Mouse (Mus musculus) CH12.LX (cell line): ENCODE data around the gene Chchd5. TPM values are rescaled to one million over a fixed set of nuclear protein-coding genes. Genes with fewer than 3 reads are reported as not detected.

ENCODE experiments used
- DNase-seq: peaks from one replicate; pipeline ENCODE4 v3.0.0-alpha.2; 2013; ENCODE audit errors: extremely low read depth
- H3K27ac ChIP-seq: 2 replicates; pipeline ENCODE4 v1.5.1; 2012; ENCODE audit warnings: low read depth, mild to moderate bottlenecking, control low read depth, moderate library complexity; ENCODE audit not compliant: insufficient read depth
- H3K27me3 ChIP-seq: replicated peaks from 2 replicates; pipeline ENCODE3; 2012; ENCODE audit warnings: inconsistent platforms
- H3K36me3 ChIP-seq, 2 experiments: replicated peaks in 1 of 2; 2 replicates each; pipeline versions ENCODE3 to v1.6.1; 2012; ENCODE audit warnings: inconsistent platforms in 1 of 2, low read length in 1 of 2, mild to moderate bottlenecking in 1 of 2, mixed read lengths in 1 of 2, moderate library complexity in 1 of 2; ENCODE audit not compliant: control insufficient read depth in 1 of 2, insufficient read depth in 1 of 2
- H3K4me1 ChIP-seq, 2 experiments: 2 replicates each; pipeline ENCODE4 v1.6.1; 2012; ENCODE audit warnings: inconsistent platforms in 1 of 2, moderate library complexity in 1 of 2; ENCODE audit not compliant: insufficient read depth in 2 of 2, control insufficient read depth in 1 of 2
- H3K4me2 ChIP-seq: 2 replicates; pipeline ENCODE4 v1.6.1; 2012; ENCODE audit warnings: low read depth, mild to moderate bottlenecking, control low read depth; ENCODE audit not compliant: poor library complexity, insufficient read depth, severe bottlenecking
- H3K4me3 ChIP-seq, 3 experiments: fragments of 150-350 bp in 1 of 3; sonication (generic) in 1 of 3; replicated peaks in 1 of 3; 2 replicates each; pipeline versions ENCODE3 to v1.5.1; 2011 to 2012; ENCODE audit warnings: low read depth in 2 of 3, low read length in 2 of 3, mild to moderate bottlenecking in 2 of 3, moderate library complexity in 2 of 3, control low read depth in 1 of 3, improper control_type of control experiment in 1 of 3, inconsistent platforms in 1 of 3, mixed read lengths in 1 of 3; ENCODE audit not compliant: poor library complexity in 1 of 3
- H3K79me2 ChIP-seq: replicated peaks from 2 replicates; pipeline ENCODE4 v1.6.1; 2012; ENCODE audit warnings: mild to moderate bottlenecking, moderate library complexity; ENCODE audit not compliant: control insufficient read depth, poor library complexity, insufficient read depth, severe bottlenecking; ENCODE audit errors: extremely low read depth
- H3K9ac ChIP-seq: 2 replicates; pipeline ENCODE4 v1.6.1; 2012; ENCODE audit warnings: low read depth, mild to moderate bottlenecking, control low read depth, moderate library complexity; ENCODE audit not compliant: insufficient read depth
- H3K9me3 ChIP-seq: replicated peaks from 2 replicates; pipeline ENCODE3; 2012; ENCODE audit warnings: low read length, inconsistent platforms, mixed read lengths
- CHD1 ChIP-seq: IDR thresholded peaks from 2 replicates; pipeline ENCODE4 v1.6.1; 2012; ENCODE audit warnings: low read depth, low read length, improper control_type of control experiment, inconsistent platforms
- CTCF ChIP-seq, 2 experiments: IDR thresholded peaks in 1 of 2; conservative IDR thresholded peaks in 1 of 2; 2 replicates each; pipeline ENCODE4 v1.5.1; 2011 to 2012; ENCODE audit warnings: low read depth in 2 of 2, low read length in 2 of 2, improper control_type of control experiment in 1 of 2, inconsistent platforms in 1 of 2, mild to moderate bottlenecking in 1 of 2, moderate library complexity in 1 of 2
- E2F4 ChIP-seq: IDR thresholded peaks from 2 replicates; pipeline ENCODE4 v1.6.1; 2011; ENCODE audit warnings: low read depth, low read length, improper control_type of control experiment; ENCODE audit not compliant: insufficient replicate concordance
- EP300 ChIP-seq: IDR thresholded peaks from 2 replicates; pipeline ENCODE4 v1.6.1; 2011; ENCODE audit warnings: low read length, improper control_type of control experiment
- GABPA ChIP-seq: IDR thresholded peaks from 2 replicates; pipeline ENCODE4 v1.6.1; 2012; ENCODE audit warnings: low read depth, low read length, improper control_type of control experiment, inconsistent platforms; ENCODE audit not compliant: insufficient replicate concordance
- HCFC1 ChIP-seq: IDR thresholded peaks from 2 replicates; pipeline ENCODE4 v1.6.1; 2012; ENCODE audit warnings: low read depth, mild to moderate bottlenecking, inconsistent platforms, low read length, improper control_type of control experiment
- IRF4 ChIP-seq: IDR thresholded peaks from 2 replicates; pipeline ENCODE4 v1.6.1; 2014; ENCODE audit warnings: low read depth, mild to moderate bottlenecking, inconsistent platforms, low read length, improper control_type of control experiment
- JUND ChIP-seq: conservative IDR thresholded peaks from 2 replicates; pipeline ENCODE4 v1.6.1; 2011; ENCODE audit warnings: low read depth, low read length, improper control_type of control experiment
- MAFK ChIP-seq: IDR thresholded peaks from 2 replicates; pipeline ENCODE4 v1.6.1; 2011; ENCODE audit warnings: low read length, improper control_type of control experiment; ENCODE audit not compliant: insufficient replicate concordance
- MAX ChIP-seq: IDR thresholded peaks from 2 replicates; pipeline ENCODE4 v1.6.1; 2011; ENCODE audit warnings: low read length, improper control_type of control experiment
- MAZ ChIP-seq: IDR thresholded peaks from 2 replicates; pipeline ENCODE4 v1.6.1; 2012; ENCODE audit warnings: low read depth, mild to moderate bottlenecking, inconsistent platforms, low read length, improper control_type of control experiment, moderate library complexity
- MXI1 ChIP-seq: IDR thresholded peaks from 2 replicates; pipeline ENCODE4 v1.6.1; 2011; ENCODE audit warnings: mild to moderate bottlenecking, low read depth, low read length, improper control_type of control experiment
- MYC ChIP-seq: IDR thresholded peaks from 2 replicates; pipeline ENCODE4 v1.6.1; 2011; ENCODE audit warnings: low read depth, mild to moderate bottlenecking, improper control_type of control experiment, low read length
- NRF1 ChIP-seq: IDR thresholded peaks from 2 replicates; pipeline ENCODE4 v1.6.1; 2014; ENCODE audit warnings: low read depth, mild to moderate bottlenecking, inconsistent platforms, low read length, improper control_type of control experiment, moderate library complexity
- POLR2A ChIP-seq: IDR thresholded peaks from 2 replicates; pipeline ENCODE4 v1.6.1; 2011; ENCODE audit warnings: low read depth, mild to moderate bottlenecking, improper control_type of control experiment, low read length
- POLR2AphosphoS2 ChIP-seq: IDR thresholded peaks from 2 replicates; pipeline ENCODE4 v1.6.1; 2011; ENCODE audit warnings: low read depth, low read length, improper control_type of control experiment
- SIN3A ChIP-seq: IDR thresholded peaks from 2 replicates; pipeline ENCODE4 v1.6.1; 2012; ENCODE audit warnings: low read length, improper control_type of control experiment, inconsistent platforms
- SMC3 ChIP-seq: IDR thresholded peaks from 2 replicates; pipeline ENCODE4 v1.6.1; 2011; ENCODE audit warnings: low read depth, low read length, improper control_type of control experiment
- TCF12 ChIP-seq: IDR thresholded peaks from 2 replicates; pipeline ENCODE4 v1.6.1; 2014; ENCODE audit warnings: low read depth, mild to moderate bottlenecking, inconsistent platforms, low read length, improper control_type of control experiment
- USF1 ChIP-seq: IDR thresholded peaks from 2 replicates; pipeline ENCODE4 v1.6.1; 2014; ENCODE audit warnings: low read depth, mild to moderate bottlenecking, inconsistent platforms, low read length, improper control_type of control experiment
- USF2 ChIP-seq: conservative IDR thresholded peaks from 2 replicates; pipeline ENCODE4 v1.6.1; 2011; ENCODE audit warnings: low read depth, low read length, improper control_type of control experiment
- ZMIZ1 ChIP-seq: IDR thresholded peaks from 2 replicates; pipeline ENCODE4 v1.6.1; 2012; ENCODE audit warnings: low read depth, mild to moderate bottlenecking, inconsistent platforms, low read length, improper control_type of control experiment
- dilution Hi-C: fragments of 300-500 bp; cut with MboI; formaldehyde crosslinking; loops from 2 replicates; pipeline ENCODE4 v1.14.3; 2020; ENCODE audit warnings: low sequenced_read_pairs; ENCODE audit not compliant: extremely low pct_unique_long_range_greater_than_20kb, extremely low pct_ligation_motif_present
- in situ Hi-C: fragments of 300-500 bp; cut with MboI; formaldehyde crosslinking; loops from 3 replicates; pipeline ENCODE4 v1.14.3; 2019; ENCODE audit warnings: low sequenced_read_pairs, low pct_ligation_motif_present, low pct_unique_long_range_greater_than_20kb, mixed read lengths
- polyA plus RNA-seq: library from polyadenylated mRNA; unstranded; fragments of >175 nt; gene quantifications from 2 replicates; pipeline ENCODE4 v1.2.1, GENCODE M21; 2012; ENCODE audit warnings: low read depth; ENCODE audit not compliant: insufficient read length
- total RNA-seq, 2 experiments: library from RNA; depleted of rRNA; stranded (reverse); fragments of 300-350 nt in 1 of 2; fragments of >200 nt in 1 of 2; gene quantifications; 2 replicates each; pipeline ENCODE4 v1.2.3; 2012 to 2014

The Chchd5 gene
- total and polyA plus RNA-seq, 3 experiments = 20.5 to 24.1 (median 20.8) TPM

DNA sequence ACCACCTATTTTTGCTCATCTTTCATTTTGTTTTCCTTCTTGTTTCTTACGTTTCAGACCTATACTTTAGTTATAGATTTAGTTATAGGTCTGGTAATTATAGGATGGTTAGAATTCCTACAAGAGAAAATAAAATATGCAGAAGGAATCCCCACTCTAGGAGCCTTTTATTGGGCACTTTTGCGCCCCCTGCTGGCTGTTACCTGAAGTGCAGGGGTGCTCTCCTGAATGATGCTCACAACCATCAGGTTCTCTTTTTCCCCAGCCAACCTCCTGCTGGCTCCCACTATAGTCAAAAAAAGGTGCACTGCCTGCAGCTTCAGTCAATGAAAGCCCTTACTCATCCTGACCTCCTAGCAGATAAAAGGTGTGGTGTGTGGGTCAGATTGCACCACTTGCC is 44.5 kb upstream of the Chchd5 start:
- H3K4me1 ChIP-seq = no peaks in the 10 kb centered on the region
- in situ Hi-C loops = no loop called here
- H3K4me2 ChIP-seq = no peak overlapping the region
- H3K79me2 ChIP-seq = no peaks in the 10 kb centered on the region
- H3K36me3 ChIP-seq = peaks cover 0 to 15% of the 10 kb centered on the region in 2 experiments
- peak; percentile 20 to 40; a peak in 2 of 4 replicates for TF ChIP-seq CTCF (conservative IDR thresholded peaks at IDR 0.05 in 1 of 2, IDR thresholded peaks at IDR 0.05 in 1 of 2; ENCODE audit: low read depth in 2 of 2, low read length in 2 of 2)
- TF ChIP-seq ZMIZ1 = no peak
- TF ChIP-seq, all 38 proteins: peak for 1
- Histone ChIP-seq H3K27ac (no peak overlapping the region), H3K27me3 (no peaks in the 10 kb centered on the region), H3K9ac (no peak overlapping the region), H3K9me3 (peaks cover 5% of the 10 kb centered on the region), H3K4me3 (no peak overlapping the region)
- dilution Hi-C loops = no loop called here
- no peak for DNase-seq

DNA sequence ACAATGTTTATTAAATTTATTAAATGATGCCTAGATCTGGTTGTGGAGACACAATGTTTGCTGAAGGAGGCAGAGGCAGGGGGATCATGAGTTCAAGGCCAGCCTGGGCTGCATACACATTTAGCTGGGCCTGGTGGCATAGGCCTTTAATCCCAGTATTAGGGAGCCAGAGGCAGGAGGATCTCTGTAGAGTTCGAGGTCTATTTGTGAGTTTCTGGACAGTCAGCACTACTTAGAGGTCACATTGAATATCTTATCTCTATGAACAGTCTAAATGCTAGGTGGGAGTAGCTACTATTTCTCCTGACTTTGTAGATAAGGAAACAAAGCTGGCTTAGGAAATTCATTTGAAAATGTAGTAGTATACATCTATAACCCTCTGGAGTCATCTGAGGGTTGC is 42.0 kb upstream of the Chchd5 start:
- dilution Hi-C loops = no loop called here
- Histone ChIP-seq H3K9me3 (peaks cover 5% of the 10 kb centered on the region), H3K36me3 (peaks cover 0 to 23% of the 10 kb centered on the region in 2 experiments), H3K27me3 (no peaks in the 10 kb centered on the region), H3K4me1 (no peaks in the 10 kb centered on the region), H3K79me2 (no peaks in the 10 kb centered on the region), H3K27ac (no peak overlapping the region), H3K9ac (no peak overlapping the region), H3K4me2 (no peak overlapping the region), H3K4me3 (no peak overlapping the region)
- no peak for DNase-seq
- in situ Hi-C loops = no loop called here
- no peak for TF ChIP-seq SMC3
- no peak for TF ChIP-seq HCFC1
- TF ChIP-seq SIN3A = no peak
- no peak for TF ChIP-seq USF2
- TF ChIP-seq MAX = no peak
- TF ChIP-seq MAZ = no peak
- no peak for TF ChIP-seq POLR2AphosphoS2
- no peak for TF ChIP-seq GABPA
- no peak for TF ChIP-seq JUND
- TF ChIP-seq MYC = no peak
- TF ChIP-seq CHD1 = no peak
- TF ChIP-seq MAFK = no peak
- TF ChIP-seq ZMIZ1 = no peak
- TF ChIP-seq POLR2A = no peak
- no peak for TF ChIP-seq USF1
- TF ChIP-seq TCF12 = no peak

DNA sequence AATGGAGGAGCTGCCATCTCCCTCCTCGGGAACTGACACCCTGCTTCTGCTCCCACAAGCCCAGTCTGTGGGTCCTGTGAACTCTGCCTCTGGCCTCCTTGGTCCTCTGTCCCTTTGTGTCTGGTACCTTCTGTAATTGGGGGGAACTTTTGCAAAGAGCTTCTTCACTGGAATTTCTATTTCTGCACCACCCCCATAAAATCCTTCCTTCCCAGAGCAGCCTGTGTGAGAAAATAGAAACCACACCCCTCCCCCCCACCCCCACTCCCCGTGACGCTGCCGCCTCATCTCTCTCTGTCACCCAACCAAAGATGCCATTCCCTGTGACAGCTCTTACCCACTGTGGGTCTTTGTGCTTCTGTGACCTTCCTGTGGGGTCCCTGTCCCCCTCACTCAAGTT is 39.1 kb upstream of the Chchd5 start:
- Histone ChIP-seq H3K36me3 (peaks cover 0 to 33% of the 10 kb centered on the region in 2 experiments), H3K4me2 (no peak overlapping the region), H3K9ac (no peak overlapping the region), H3K4me3 (no peak overlapping the region), H3K79me2 (no peaks in the 10 kb centered on the region), H3K27ac (no peak overlapping the region), H3K4me1 (peaks cover 2 to 10% of the 10 kb centered on the region in 2 experiments; a peak in 2 of 4 replicates), H3K9me3 (peaks cover 3% of the 10 kb centered on the region), H3K27me3 (no peaks in the 10 kb centered on the region)
- dilution Hi-C loops = no loop called here
- DNase-seq = no peak
- in situ Hi-C loops = no loop called here
- TF ChIP-seq EP300 (no peak), MXI1 (no peak), NRF1 (no peak), E2F4 (no peak), POLR2A (no peak), IRF4 (no peak)
